ENCODE assay signal across 9 mouse cellular contexts in genomic region chr3:31095179-31095490, GRCm38 (mm10). TPM values are rescaled to one million over a fixed set of nuclear protein-coding genes. Genes with fewer than 3 reads are reported as not detected.
A peak's percentile ranks its signal among the peaks of the same experiment; 100 is the strongest.
DNase-seq lines count a peak whose midpoint lies in the region; ATAC-seq and TF ChIP-seq lines count a peak whose summit lies in the region.
"Had no signal": no experiment of that assay in that cellular context is flagged by ENCODE, and none has a peak within 500 bp of the region (broad histone marks: within the 10 kb centered on the region; RNA-seq: fewer than 3 reads in every experiment).

No protein-coding gene starts in this region.

- H3K4me2 ChIP-seq in forebrain, embryonic 15.5 days (replicated peaks), result peak overlapping the region; percentile 81
- peak overlapping the region; percentile 96 for H3K4me2 ChIP-seq in liver, embryonic 16.5 days (ENCODE audit: low read depth, low read length)

- H3K9me3 ChIP-seq in E14TG2a.4 (ENCODE audit: low read length), result no peaks in the 10 kb centered on the region
- H3K9me3 ChIP-seq in forebrain, embryonic 15.5 days, result no peaks in the 10 kb centered on the region
- H3K9me3 ChIP-seq in liver, embryonic 16.5 days (replicated peaks; ENCODE audit: control insufficient read depth, low read length), result no peaks in the 10 kb centered on the region

- intact Hi-C loops in heart, adult 2 months (cut with DNase I), result loop anchor here (2.0 to 10.0 kb wide), 2 partner anchors 44 to 300 kb away; partner anchors contain the start of gene Sec62

- H3K4me1 ChIP-seq in heart, adult 2 months (ENCODE audit: control insufficient read depth, insufficient read depth, low read length), result peaks cover 11% of the 10 kb centered on the region
- peaks cover 72% of the 10 kb centered on the region for H3K4me1 ChIP-seq in E14TG2a.4 (replicated peaks; ENCODE audit: low read depth, low read length)
- peaks cover 47% of the 10 kb centered on the region for H3K4me1 ChIP-seq in forebrain, embryonic 15.5 days
- peaks cover 25% of the 10 kb centered on the region for H3K4me1 ChIP-seq in liver, embryonic 16.5 days (ENCODE audit: control insufficient read depth, low read depth, low read length)

- peak overlapping the region; percentile 92 for H3K9ac ChIP-seq in heart, adult 2 months (ENCODE audit: low read depth, low read length)
- H3K9ac ChIP-seq in forebrain, embryonic 15.5 days (replicated peaks), result peak overlapping the region; percentile 92
- peak overlapping the region; percentile 89 for H3K9ac ChIP-seq in liver, embryonic 16.5 days (ENCODE audit: low read depth, low read length)

- peaks cover 27% of the 10 kb centered on the region for H3K36me3 ChIP-seq in heart, adult 2 months (ENCODE audit: control insufficient read depth, insufficient read depth, low read length)
- H3K36me3 ChIP-seq in E14TG2a.4 (ENCODE audit: insufficient read depth, low read length), result peaks cover 31% of the 10 kb centered on the region
- no peaks in the 10 kb centered on the region for H3K36me3 ChIP-seq in forebrain, embryonic 15.5 days
- H3K36me3 ChIP-seq in liver, embryonic 16.5 days (ENCODE audit: control insufficient read depth, insufficient read depth), result no peaks in the 10 kb centered on the region; the same call in 1 of the 2 replicates

- H3K27ac ChIP-seq in heart, adult 2 months, result peak overlapping the region; percentile 95
- H3K27ac ChIP-seq in forebrain, embryonic 15.5 days (replicated peaks), result peak overlapping the region; percentile 99
- H3K27ac ChIP-seq in liver, embryonic 16.5 days (ENCODE audit: low read length), result peak overlapping the region; percentile 97

- no peak for TF ChIP-seq POLR2A in heart, adult 2 months (IDR thresholded peaks at IDR 0.05; ENCODE audit: insufficient read depth, low read depth, low read length)

- no peaks in the 10 kb centered on the region for H3K79me2 ChIP-seq in heart, adult 2 months (replicated peaks; ENCODE audit: control insufficient read depth, insufficient read depth, low read length)

- under 1% methylated on average over 32 of the region's 39 CpGs for WGBS in heart, adult 2 months
- under 1% methylated on average over 38 of the region's 39 CpGs for WGBS in forebrain, embryonic 15.5 days
- WGBS in liver, embryonic 16.5 days (ENCODE audit: insufficient replicate concordance), result 2% methylated on average over 32 of the region's 39 CpGs

- no peak for TF ChIP-seq EP300 in heart, adult 2 months (IDR thresholded peaks at IDR 0.05; ENCODE audit: insufficient read depth, low read depth, low read length)

- DNase-seq in heart, adult 2 months, result no peak
- DNase-seq in heart, adult 8-10 months (ENCODE audit: low spot score), result no peak
- no peak for DNase-seq in urinary bladder, postnatal 36 days (ENCODE audit: low spot score in 2 of 2)
- DNase-seq in gastrocnemius, adult 8-10 months (ENCODE audit: low spot score in 2 of 2), result no peak
- DNase-seq in ovary, postnatal 36 days (ENCODE audit: low spot score), result no peak

- no peak for TF ChIP-seq CTCF in heart, adult 2 months (IDR thresholded peaks at IDR 0.05)
- no peak for TF ChIP-seq CTCF in E14TG2a.4 (conservative IDR thresholded peaks at IDR 0.05; ENCODE audit: low read length)

- peak; percentile 24; the same call in 1 of the 2 replicates for ATAC-seq in forebrain, embryonic 15.5 days (replicated peaks)
- ATAC-seq in liver, embryonic 16.5 days (ENCODE audit: low read depth), result no peak

- H3K4me3 ChIP-seq in heart, adult 2 months, result peak overlapping the region; percentile 96
- peak overlapping the region; percentile 99 for H3K4me3 ChIP-seq in E14TG2a.4 (replicated peaks; ENCODE audit: low read length)
- peak overlapping the region; percentile 96 for H3K4me3 ChIP-seq in forebrain, embryonic 15.5 days
- H3K4me3 ChIP-seq in liver, embryonic 16.5 days (ENCODE audit: low read depth, low read length), result peak overlapping the region; percentile 84

- no peaks in the 10 kb centered on the region for H3K27me3 ChIP-seq in heart, adult 2 months (ENCODE audit: control insufficient read depth, insufficient read depth, low read length)
- no peaks in the 10 kb centered on the region for H3K27me3 ChIP-seq in E14TG2a.4 (ENCODE audit: insufficient read depth, low read length)
- H3K27me3 ChIP-seq in forebrain, embryonic 15.5 days, result no peaks in the 10 kb centered on the region
- H3K27me3 ChIP-seq in liver, embryonic 16.5 days (ENCODE audit: control insufficient read depth, insufficient read depth, low read depth, low read length), result peaks cover 5% of the 10 kb centered on the region; the same call in 1 of the 2 replicates

RNA-seq across cellular contexts. Expression of gene Skil, which starts 0.3 kb away (rescaled TPM):
- 10 to 100 TPM; 14.2 to 15.4 TPM for total RNA-seq in heart, adult 2 months (2021)
- 8.0 and 13.8 TPM in 2 replicates for polyA plus RNA-seq in heart, adult 2 months (2012; rRNA removed)
- total RNA-seq in heart, adult 8-10 months (2022), result 10 to 100 TPM; 11.4 to 18.7 (median 14.9) TPM
- 28.6 and 30.7 TPM in 2 replicates for polyA plus RNA-seq in forebrain, embryonic 15.5 days (2015; fragmentation: Nextera tagmentation; extraction: Ambion mirVana)
- 4.2 and 5.6 TPM in 2 replicates for polyA plus RNA-seq in liver, embryonic 16.5 days (2015; fragmentation: Nextera tagmentation; extraction: Ambion mirVana)
- 10 to 100 TPM in 1 of 4 experiments, 1 to 10 TPM in 3; 8.6 to 12.2 (median 8.9) TPM for total RNA-seq in gastrocnemius, adult 8-10 months (2022)

RNA-seq across cellular contexts. Expression of gene Cldn11, which starts 54.6 kb away (rescaled TPM):
- total RNA-seq in heart, adult 2 months (2021), result under 1 TPM; 0.57 to 0.68 TPM
- polyA plus RNA-seq in heart, adult 2 months (2012; rRNA removed), result 0.59 and 0.94 TPM in 2 replicates
- under 1 TPM; 0.37 to 0.47 (median 0.42) TPM for total RNA-seq in heart, adult 8-10 months (2022)
- polyA plus RNA-seq in forebrain, embryonic 15.5 days (2015; fragmentation: Nextera tagmentation; extraction: Ambion mirVana), result 34.8 and 40.0 TPM in 2 replicates
- 0.13 and 0.21 TPM in 2 replicates for polyA plus RNA-seq in liver, embryonic 16.5 days (2015; fragmentation: Nextera tagmentation; extraction: Ambion mirVana)
- total RNA-seq in gastrocnemius, adult 8-10 months (2022), result under 1 TPM in 2 of 4 experiments, not detected in 2; 0.34 to 0.54 TPM
- total RNA-seq: hematopoietic stem cell, adult 5-6 weeks had no signal
